Mouse (Mus musculus) erythroblast, embryonic 14.5 days (primary cell): ENCODE data around the gene Slc35g3.

Experiments used
- GATA1 ChIP-seq: IDR thresholded peaks from 2 replicates; pipeline ENCODE4 v1.6.1; 2012; ENCODE audit warnings: low read length, inconsistent platforms, mixed read lengths
- TAL1 ChIP-seq: IDR thresholded peaks from 3 replicates; pipeline ENCODE4 v1.6.1; 2012; ENCODE audit warnings: low read length, inconsistent platforms, mixed read lengths

GRCm38 (mm10) chr11:69800138-69800391 lies 38.3 kb upstream of the Slc35g3 start:
- TF ChIP-seq GATA1 (no peak), TAL1 (no peak)
